Mouse (Mus musculus) 3134 (cell line): ENCODE results near the gene Pts.

Source experiments
- DNase-seq: peaks from one replicate; pipeline ENCODE4 v3.0.0-alpha.2; 2011; ENCODE audit warnings: low spot score; ENCODE audit not compliant: insufficient read length; ENCODE audit errors: extremely low read depth

The Pts gene

DNA sequence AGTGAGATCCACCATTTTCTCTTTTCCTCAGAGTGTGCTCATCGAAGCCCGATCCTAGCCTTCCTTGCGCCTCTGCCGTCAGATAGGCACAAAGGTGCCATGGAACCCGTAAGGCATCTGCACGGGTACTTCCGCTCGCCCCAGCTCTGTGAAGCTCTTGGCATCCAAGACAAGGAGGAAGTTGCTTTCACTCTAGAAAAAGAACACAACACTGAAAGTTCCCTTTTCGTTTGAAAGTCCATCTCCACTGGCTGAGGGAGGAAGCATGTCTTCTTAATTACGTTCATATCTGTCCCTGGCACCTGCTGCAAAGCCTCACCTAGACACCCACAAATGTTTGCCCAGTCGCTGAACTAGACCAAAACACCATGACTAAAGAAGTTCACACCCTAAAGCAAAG, 4.8 kb upstream of the Pts start:
- no peak for DNase-seq

GRCm38 (mm10) chr9:50530890-50531289, 2.4 kb upstream of the Pts start:
- DNase-seq: no peak

GRCm38 (mm10) chr9:50527860-50528259, 664 bp downstream of the Pts start:
- no peak for DNase-seq

DNA sequence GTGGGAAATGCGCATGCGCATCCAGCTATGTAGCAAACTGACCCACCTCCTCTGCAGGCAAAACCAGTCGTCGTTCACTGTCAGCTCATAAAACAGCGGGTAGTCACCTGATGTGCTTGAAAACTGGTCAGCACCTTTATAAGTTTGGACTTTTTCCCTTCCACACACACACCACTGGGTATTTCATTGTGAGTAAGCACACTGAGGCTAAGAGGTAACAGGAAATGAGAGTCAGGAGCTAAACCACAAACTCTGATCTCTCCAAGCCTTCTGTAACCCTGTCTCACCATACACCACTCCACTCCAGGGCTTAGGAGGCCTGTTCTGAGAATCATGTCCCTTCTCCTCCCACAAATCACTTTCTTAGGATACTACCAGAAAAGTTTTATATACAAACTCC, 2.9 kb downstream of the Pts start:
- DNase-seq: no peak

DNA sequence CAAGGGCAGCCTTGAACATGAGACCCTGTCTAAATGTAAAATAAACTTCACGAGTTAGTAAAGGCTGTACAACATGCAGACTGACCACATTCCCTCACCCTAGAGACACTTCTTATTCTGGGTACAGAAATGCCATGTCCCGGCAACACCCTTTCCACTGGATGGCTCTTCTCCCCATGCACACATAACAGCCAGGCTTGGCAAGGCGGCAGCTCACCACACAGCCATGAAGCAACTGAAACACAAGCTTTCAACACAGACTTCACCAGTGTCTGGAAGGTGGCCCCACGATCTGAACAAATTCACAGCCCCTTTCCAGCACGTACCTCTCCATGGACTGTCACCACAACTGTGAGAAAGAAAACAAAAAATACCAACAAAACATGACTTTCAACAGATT, 3.6 kb downstream of the Pts start:
- no peak for DNase-seq

- DNase-seq: no peak
Observed at GRCm38 (mm10) chr9:50522574-50522973, 6.0 kb downstream of the Pts start.

- DNase-seq: no peak
Observed at GRCm38 (mm10) chr9:50521562-50521961, 7.0 kb downstream of the Pts start.

DNA sequence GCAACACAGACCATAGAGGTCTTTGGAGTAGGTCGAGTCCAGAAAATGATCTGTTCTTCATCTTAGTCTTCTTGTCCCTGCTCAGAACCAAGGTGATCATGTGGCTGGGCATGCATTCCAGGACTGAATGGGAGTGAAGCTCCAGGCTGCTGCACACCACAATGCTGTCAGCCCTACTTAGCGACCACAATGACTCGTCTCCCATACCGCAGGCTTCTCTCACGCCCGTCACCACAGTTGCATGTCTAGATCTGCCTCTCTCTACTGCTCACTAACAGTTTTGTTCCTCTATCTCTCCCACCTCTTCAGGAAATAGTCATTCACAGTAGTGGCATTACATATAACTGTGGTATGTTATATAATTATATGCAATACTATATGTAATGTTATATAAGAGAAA, 7.8 kb downstream of the Pts start:
- peak; percentile 21 for DNase-seq

- no peak for DNase-seq
Observed at GRCm38 (mm10) chr9:50518781-50519180, 9.7 kb downstream of the Pts start.

DNA sequence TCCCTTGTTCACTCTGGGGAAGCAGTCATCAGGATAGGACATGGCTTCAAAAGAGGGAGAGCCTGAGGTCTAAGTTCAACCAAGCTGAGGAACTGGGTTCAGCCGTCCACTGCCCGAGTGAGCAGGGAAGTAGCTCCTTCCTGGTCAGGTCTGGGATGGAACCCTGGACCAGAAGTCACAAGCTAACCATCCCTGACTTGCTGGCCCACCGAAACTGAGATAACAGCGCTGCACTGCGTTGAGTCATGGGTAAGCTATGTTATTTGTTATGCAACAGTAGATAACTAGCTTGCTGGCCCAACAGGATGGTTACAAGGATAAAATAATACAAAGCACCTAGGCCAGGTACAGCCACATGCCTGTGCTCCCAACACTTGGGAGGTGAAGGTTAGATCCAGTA, 13.1 kb downstream of the Pts start:
- DNase-seq: no peak

DNA sequence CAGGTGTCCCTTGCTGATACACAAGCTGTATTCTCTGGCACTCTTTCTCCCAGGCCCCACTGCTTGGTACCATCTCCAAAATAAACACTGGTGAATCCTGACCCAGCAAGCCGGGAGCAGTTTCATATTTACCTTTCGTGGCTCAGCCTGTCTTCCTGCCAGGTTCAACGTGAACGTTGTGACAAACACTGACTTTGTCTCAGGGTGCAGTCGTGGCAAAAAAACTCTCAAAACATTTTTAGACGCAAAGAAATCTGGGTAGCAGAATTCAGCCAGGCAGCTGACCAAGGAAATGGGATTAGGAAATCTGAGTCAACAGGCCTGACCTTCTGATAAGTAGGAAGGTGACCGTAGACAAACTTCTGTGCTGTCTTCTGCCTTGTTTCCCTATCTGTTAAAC, 21.0 kb downstream of the Pts start:
- DNase-seq: no peak

DNA sequence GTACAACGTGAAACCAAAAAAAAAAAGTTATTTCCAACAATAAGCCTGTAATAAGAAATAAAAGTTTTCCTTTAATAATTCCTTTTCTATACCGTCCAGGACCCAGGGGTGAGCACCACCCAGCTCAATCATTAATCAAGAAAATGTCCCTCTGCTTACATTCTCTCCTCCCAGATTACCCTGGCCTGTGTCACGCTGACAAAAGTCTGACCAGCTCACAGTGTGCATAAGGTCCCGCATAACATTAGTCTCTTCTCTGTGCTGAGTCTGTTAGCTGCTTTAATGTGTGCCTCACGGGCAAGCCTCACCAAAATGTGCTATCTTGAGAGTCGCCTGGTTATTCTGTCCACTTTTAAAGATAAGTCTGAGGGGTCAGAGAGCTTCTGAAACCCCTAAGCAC, 23.1 kb downstream of the Pts start:
- no peak for DNase-seq

DNA sequence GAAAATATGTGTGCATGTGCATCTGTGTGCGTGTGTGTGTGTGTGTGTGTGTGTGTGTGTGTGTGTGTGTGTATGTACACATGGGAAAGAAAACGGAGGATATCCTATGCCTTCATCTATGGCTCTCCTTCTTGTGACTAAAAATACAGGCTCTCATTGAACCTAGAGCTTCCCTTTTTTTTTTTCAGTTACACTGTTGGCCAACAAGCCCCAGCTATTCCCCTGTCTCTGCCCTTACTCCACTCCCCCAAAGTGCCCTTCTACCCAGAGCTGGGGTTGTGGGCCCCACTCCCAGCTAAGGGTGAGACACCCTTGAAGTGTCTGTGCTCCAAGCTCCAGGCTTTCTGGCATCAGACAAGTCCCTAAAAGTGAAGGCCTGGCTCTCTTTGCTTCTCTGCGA, 25.6 kb downstream of the Pts start:
- no peak for DNase-seq

DNA sequence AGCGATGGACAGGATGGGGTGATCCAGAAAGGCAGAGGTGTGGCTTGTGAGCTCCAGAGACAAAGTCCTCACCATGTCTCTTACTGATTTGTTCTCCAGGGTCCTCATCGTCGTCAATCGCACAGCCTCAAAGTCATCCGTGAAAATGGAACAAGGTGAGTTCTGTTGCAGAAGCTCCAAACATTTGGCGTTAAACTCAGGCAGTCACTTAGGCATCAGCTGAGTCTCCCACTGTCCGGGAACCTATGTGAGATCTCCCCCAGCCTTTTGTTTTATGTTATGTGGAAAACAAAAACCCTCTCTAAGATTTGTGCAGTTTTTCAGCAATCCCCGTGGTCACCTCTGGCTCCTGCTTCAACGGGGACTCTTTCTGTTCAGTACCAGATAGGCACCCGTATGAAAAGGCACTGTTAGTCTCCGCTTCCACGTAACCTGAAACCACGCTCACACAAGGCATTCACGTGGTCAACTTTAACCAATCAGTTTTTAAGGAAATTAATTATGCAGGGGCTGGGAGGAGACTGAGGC, 27.5 kb downstream of the Pts start:
- DNase-seq: no peak

GRCm38 (mm10) chr9:50500467-50500973, 28.0 kb downstream of the Pts start:
- no peak for DNase-seq

DNA sequence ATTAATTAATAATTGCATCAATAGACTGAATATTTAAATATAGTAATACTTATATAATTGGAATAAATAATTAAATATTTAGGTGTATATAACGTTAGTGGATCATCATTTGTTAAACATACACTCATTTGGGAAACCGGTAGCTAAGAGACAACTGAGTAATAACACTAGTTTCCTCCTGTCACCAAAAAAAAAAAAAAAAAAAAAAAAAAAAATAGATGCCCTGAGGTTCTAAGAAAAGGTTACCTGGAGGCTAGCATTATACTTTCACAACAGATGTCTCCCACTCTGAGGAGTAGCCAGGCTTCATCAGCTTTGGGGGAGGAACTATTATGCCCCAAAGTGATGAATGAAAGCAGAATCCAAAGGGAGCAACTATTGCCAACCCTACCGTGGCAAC, 28.7 kb downstream of the Pts start:
- no peak for DNase-seq

- DNase-seq: no peak
Observed at GRCm38 (mm10) chr9:50498815-50499214, 29.7 kb downstream of the Pts start.

- no peak for DNase-seq
Observed at GRCm38 (mm10) chr9:50497536-50497935, 31.0 kb downstream of the Pts start.

DNA sequence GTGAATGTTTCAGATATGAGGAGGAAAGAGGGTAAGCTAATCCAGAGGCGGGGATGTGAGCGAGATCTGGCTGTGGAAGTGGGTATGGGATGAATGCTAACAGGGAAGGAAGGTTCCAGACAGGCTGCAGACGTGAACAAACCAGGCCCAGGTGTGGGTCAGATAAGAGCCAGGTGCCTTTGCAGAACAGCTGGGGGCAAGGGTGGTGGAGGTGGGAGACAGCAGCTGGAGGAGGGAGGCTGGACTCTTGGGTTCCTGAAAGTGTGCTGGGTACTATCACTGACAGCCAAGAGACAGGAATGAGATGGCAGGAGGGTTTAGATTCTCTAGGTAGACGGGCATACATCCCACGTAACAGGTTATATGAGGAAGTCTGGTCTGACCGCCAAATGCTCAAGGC, 31.4 kb downstream of the Pts start:
- no peak for DNase-seq

DNA sequence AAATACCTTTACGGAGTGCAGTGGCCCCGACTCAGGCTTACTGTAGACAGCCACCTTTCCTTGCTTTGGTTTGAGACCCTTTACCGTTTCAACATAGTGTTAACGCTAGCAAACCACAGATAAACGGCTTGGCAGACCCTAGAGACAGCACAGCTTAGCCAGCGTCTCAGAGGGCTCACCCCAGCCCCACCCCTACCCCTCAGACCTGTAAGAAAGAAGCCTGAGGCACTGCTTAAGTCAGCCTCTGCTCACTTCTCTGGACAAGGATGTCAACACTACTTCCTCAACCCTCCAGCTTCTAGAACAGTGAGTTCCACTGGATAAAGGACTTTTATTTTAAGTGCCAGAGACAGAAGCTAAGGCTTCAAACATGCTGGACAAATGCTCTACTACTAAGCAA, 32.0 kb downstream of the Pts start:
- DNase-seq: no peak

DNA sequence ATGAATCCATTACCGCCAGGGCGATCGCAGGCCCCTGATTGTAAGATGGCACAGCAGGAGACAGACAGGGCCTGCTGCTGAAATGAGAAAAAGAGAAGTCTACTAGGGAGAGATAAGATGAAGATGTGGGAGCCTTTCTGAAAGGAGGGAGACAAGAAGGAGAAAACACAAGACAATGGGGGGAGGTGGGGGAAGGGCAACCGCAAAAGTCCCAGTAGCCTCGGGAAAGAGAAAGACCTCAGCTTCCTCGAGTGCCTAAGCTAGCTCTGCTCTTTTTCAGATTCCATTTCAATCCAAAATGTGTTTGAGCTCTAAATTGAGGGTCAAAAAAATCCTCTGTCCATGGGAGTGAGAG, 32.4 kb downstream of the Pts start:
- no peak for DNase-seq

DNA sequence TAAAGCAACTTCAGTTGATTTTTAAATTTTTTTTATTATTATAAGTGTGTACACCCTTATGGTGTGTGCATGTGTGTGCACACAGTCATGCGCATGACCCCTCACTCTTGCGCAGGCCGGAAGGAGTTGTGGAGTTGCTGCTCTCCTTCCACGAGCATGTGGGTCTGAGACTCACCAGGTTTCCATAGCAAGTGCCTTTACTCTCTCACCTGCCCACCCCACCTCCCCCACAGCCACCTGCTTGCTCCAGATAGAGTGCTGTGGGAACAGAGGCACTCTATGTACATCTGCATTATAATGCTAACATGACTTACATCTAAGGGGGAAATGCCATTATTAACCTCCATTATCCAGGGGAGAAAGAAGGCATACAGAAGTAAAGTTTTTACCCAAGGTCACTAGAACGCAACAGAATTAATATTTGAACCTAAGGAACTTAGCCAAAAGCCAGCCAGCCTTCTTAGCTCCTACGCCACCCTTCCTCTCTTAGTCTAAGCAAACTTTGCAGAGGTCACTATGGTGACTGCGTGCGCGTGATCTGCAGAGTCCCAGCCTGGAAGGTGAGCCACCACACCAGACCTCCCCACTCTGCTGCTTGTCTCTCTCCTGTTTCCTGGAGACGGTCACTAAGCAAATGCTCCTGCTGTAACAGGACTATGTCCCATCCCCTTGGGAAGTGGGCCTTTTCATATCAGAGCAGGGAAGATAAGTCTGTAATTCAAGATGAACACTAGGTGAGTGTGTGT, 32.9 kb downstream of the Pts start:
- no peak for DNase-seq

GRCm38 (mm10) chr9:50494311-50494710, 34.2 kb downstream of the Pts start, which contains the start of gene Plet1:
Gene Plet1, plus strand, starts transcription at chr9:50494525.
- DNase-seq: no peak
